Mouse (Mus musculus): ENCODE results near the gene 4930402H24Rik.
"Not testable (repeated sequence)": the region's sequence is repeated elsewhere in the genome, so short reads cannot be mapped to it uniquely, and the experiment has no call there.

The 4930402H24Rik gene

DNA sequence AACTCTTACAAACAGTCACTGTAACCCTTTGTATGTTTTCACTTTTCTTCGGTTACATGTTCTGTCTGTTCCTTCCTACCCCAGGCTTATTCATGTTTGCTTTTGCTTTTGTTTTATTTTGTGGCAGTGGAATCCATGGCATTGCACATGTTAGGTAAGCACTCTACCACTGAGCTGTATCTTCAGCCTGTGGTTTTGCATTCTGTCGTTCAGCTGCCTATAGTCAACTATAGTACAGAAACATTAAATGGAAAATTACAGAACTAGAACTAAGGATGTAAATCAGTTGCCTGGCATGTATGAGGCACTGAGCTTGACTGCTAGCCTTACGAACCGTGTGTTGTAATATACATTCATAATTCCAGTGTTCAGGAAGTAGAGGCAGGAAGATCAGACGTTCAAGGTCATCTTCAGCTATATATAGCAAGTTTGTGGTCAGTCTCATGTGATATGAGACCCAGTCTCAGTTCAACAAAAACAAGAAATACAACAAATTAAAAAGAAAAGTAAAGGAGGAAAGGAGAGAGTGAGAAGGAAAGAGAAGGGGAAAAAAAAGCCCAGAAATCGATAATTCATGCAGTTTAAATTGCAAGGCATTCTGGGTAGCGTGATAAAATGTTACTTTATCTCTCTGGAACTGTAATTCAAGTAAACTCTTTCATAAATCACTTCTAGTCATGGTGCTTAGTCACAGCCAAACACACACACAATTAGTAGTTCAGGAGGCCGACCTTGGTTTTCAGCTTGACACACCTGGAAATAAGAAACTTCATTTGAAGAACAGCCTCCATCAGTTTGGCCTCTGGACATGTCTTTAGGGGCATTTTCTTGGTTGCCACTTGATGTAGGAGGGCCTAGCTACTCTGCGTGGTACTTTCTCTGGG, 54.6 kb downstream of the 4930402H24Rik start:
- DNase-seq, result no peak

DNA sequence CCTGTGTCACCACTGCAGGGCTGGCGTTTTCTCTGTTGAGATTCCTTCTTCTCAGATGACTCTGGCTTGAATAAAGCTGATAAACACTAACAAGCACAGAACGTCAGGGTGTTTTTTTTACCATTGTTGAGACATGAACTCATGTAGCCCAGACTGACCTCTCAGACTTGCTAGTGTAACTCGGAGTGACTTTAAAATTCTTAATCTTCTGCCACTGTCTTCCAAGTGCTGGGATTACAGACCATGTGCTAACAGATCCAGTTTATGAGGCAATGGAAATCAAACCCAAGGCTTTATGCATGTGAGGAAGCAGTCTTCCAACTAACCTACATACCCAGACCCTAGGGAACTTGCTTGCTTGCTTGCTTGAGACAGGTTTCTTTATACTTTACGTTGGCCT, 56.5 kb downstream of the 4930402H24Rik start:
- DNase-seq, result no peak

DNA sequence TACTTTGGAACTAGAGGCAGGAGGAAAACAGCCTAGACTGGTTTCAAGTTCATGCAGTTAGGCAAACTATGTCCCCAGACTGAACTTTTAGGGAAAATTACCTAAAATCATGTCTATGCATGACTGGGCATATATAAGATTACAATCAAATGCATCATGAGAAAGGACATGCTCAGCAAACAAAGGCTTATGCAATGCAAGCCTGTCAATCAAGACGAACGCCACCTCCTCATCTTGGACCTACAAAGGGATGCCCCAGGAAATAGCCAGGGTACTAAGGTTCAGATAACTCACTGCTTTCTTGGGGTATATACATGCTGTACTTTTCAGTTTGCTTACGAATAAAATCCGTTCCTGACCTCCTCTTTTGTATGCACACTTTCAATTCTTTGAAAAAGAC, 57.9 kb downstream of the 4930402H24Rik start:
- DNase-seq, result no peak

DNA sequence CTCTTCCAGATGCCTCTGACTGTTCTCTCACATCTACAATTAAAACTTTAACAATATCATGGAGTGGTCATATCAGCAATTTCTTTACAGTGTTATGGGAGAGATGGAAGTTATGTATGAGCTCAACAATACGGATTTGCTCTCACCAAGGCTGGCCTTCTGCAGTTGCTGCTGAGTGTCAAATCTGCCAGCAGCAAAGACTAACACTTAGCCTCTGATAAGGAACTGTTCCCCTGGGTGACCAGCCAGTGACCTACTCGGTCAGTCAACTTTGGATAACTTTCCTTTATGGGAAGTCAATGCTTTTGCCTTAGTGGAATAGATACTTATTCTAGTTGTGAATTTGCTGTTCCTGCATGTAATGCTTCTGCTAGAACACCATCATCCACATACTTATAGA, 62.6 kb downstream of the 4930402H24Rik start:
- no peak for DNase-seq

DNA sequence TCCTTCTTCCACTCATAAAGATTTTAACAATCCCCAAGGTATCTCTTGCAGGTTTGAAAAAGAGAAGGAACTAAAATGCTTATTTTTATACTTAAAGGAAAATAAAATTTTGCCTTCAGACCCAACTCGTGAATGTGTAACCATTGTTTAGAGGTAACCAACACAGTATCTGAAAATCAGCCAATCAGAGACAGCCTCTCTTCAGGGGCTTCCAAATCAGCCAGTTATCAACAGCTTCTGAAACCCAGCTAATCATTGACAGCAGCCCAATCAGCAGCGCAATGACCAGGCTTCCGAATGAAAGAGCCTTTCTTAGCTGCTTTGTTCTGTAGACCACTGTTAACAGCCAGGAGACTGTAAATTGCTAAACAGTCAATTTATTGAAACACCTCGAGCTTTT, 65.4 kb downstream of the 4930402H24Rik start:
- DNase-seq, result peak; percentile 79

DNA sequence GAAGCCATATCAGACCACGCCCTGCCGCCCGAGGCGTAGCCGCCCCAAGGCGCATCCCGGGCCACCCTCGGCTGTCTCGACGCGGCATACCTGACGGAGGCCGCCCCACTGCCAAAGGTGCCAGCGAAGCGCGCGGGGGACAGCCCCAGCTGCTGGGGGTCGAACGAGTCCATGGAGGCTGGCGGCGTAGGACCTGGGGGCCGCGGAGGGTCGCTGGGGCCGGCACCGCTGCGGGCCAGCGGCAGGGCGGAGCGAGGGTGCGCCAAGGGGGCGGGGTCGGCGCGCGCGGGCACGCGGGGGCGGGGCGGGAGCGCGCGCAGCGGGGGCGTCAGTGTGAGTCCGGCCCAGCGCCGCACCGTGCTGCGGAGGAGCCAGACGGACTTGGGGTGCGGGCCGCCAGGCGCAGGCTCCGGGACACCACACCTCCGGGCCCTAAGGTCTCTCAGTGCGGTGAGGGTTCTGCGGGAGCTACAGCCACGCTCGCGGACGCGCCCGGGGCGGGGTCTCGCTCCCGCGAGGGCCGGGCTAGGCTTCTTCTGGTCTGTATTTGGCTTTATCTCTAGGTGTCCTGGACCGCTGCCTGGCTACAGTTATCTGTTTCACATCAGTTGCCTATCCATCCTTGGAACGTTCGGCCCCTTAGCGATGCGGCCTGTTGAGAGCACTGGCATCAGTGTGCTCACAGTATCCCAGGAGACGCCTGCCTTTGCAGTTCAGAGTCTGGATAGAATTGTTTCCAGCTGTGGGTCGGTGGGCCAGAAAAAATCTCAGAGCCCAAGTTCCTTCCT, 66.1 kb downstream of the 4930402H24Rik start:
- peak; percentile 90 for DNase-seq

DNA sequence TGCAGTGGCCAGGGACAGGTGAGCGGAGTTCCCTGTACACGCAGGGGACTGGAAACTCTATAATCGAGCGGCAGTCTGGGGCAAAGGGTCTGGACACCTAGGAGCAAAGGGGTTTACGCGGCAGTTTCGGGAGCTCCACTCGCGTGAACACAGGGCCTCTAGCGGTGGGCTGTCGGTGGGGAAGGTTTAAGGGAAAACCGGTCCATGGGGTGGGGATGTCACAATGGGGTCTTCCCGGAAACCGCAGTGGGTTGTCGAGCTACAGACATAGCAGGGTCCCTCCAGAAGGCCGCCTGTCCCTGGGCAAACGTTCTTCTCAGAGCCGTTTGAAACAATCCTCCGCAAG, 66.7 kb downstream of the 4930402H24Rik start:
- DNase-seq, result no peak

DNA sequence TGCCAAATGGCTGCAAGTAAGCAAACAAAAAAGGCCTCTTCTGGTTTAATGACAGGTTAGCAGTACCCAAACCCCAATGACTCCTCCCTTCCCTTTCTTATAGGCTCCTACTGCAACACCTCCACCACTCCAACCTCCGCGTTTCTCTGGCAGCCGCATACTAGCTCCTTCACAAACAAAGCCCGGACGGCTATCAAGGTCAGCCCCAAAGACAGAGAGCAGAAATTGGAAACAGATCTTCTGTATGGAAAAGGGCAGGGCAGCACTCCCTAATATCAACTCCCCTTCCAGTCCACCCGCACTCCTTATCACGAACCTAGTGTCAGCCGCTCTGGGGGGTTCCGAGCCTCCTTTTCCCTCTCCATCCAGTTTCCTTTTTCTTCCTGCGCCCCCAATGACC, 67.1 kb downstream of the 4930402H24Rik start:
- peak; percentile 54 for DNase-seq

DNA sequence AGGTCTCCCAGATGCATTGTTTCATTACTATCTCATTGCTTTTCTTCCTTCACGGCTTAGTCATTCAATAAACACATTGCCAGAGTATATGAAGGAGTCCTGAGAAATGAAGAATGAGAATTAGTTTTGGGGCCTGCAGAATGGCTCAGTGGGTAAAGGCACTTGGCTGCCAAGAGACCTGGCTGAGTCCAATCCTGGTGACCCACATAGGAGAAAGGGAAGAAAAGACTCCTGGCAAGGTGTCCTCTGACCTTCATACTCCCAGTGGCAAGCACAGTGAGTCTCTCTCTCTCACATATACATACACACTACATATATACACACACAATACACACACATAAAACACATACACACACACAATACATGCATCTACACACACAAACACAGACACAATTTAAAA, 68.1 kb downstream of the 4930402H24Rik start:
- no peak for DNase-seq

DNA sequence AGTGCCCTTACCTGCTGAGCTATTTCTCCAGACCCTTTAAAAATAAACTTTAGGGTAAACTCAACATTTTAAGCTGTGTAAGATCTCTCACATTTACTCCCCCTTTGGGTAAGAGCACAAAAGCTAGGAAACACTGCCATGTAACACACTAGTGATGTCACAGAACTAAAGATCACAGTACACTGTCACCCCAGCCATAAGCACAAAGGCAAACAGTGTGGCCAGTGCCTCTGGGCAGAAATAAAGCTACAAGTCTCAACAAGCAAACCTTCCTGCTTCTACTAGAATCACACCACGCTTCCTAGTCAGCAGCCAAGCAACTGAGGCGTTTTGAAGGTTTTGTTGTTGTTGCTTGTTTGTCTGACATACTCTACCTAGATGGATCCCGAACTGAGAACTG, 72.5 kb downstream of the 4930402H24Rik start:
- no peak for DNase-seq

DNA sequence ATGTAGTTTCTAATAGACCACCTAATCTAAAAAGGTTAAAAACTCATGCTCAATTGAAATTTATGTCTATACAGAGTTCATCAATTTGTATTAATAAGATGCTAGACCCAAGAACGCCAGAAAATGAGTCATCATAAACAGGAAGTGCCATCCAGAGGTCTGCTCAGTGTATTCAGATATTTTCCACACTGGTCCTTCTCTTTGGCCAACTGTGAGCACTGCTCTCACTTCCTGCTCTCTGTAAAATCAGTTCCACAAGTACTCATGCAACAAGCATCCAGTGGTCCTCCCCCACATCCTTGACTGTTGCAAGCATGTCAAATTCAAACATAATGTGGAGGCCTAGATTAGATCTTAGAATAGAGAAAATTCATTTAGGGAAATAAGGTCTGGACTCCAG, 73.6 kb downstream of the 4930402H24Rik start:
- DNase-seq, result no peak

DNA sequence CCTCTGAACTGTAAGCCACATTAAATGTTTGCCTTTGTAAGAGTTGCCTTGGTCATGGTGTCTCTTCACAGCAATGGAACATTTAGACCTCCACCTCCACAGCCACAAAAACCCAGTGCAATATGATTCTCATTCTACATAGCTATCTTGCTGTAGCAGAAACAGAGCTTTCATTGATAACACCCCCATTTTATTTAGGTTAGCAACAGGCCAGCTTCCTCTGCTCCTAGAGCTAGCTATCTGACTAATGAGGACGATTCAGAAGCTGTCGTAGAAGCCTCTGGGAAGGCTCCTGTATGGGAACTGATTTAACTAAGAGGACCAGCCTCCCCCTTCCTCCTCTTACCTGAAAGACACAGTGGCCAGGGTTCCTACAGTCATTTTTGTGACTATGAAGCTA, 74.2 kb downstream of the 4930402H24Rik start:
- no peak for DNase-seq

DNA sequence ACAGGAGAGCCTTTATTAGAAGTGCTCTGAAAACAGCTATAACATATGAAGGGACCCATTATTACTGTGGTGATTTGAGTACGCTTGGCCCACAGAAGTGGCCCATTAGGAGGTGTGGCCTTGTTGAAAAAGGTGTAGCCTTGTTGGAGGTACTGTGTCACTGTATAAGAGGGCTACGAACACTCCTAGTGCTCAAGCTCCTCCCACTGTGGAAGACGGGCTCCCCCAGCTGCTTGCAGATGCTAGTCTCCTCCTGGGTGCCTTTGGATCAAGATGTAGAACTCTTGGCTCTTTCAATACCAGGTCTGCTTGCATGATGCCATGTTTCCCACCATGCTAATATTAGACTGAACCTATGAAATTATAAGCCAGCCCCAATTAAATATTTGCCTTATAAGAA, 76.0 kb downstream of the 4930402H24Rik start:
- DNase-seq, result no peak

DNA sequence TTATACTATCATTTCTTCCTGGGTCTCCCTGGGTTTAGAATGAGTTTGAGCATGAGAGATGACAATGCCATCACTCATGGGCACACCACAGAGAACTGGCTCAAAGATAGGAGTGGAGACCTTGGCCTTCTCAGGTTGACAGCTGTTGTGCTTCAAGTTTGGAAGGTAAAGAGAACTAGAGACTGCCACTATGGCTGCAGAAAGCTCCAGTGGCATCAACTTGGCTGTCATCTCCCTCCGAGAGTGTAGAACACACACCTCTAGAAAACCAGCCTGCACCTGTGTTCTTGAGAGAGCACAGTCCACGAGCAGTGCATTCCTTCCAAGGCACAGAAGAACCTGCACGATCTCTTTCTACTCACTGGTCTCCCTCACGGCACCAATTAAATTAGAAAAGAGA, 76.7 kb downstream of the 4930402H24Rik start:
- DNase-seq, result no peak

DNA sequence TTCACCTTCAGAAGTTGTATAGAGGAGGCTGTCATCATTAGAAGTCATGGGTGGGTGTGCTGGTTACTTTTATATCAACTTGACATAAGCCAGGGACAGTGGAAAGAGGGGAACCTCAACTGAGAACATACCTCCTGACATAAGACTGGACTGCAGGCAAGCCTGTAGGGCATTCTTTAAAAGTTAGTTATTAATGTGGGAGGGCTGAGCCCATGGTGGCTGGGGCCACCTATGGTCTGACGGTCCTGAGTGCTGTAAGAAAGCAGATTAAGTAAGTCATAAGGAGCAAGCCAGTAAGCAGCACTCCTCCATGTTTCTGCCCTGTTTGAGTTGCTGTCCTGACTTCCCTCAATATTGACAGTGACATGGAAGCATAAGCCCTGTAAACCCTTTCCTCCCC, 77.5 kb downstream of the 4930402H24Rik start:
- no peak for DNase-seq

DNA sequence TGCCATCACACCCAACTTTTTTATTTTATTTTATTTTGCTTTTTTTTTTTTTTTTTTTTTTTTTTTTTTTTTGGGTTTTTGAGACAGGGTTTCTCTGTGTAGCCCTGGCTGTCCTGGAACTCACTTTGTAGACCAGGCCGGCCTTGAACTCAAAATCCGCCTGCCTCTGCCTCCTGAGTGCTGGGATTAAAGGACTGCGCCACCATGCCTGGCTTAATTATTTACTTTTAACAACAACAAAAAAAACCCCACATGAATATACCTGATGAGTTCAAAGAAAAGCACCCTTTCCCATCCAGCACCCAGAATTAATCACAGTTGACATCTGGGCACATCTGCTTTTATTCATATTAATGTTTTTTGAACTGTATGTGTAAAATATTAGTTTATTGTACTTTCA, 78.1 kb downstream of the 4930402H24Rik start:
- DNase-seq, result not testable (repeated sequence)

DNA sequence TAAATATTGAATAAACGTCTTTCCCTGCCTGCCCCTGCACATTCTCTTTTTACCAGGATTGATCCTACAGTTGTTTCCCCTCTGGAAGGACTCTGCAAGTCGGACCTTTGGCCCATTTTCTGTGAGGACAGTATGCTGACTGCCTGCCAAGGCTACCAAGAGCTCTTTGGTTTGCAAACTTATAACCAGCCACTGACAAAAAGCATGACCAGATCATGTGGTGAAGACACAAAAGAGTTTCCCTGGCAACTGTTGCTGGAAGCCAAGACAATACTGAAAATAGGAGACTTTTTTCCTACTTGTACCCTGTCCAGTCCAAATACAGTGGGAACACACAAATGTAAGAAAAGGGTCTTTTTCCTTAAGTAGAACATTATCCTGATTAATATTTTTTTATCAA, 78.8 kb downstream of the 4930402H24Rik start:
- peak; percentile 67 for DNase-seq

DNA sequence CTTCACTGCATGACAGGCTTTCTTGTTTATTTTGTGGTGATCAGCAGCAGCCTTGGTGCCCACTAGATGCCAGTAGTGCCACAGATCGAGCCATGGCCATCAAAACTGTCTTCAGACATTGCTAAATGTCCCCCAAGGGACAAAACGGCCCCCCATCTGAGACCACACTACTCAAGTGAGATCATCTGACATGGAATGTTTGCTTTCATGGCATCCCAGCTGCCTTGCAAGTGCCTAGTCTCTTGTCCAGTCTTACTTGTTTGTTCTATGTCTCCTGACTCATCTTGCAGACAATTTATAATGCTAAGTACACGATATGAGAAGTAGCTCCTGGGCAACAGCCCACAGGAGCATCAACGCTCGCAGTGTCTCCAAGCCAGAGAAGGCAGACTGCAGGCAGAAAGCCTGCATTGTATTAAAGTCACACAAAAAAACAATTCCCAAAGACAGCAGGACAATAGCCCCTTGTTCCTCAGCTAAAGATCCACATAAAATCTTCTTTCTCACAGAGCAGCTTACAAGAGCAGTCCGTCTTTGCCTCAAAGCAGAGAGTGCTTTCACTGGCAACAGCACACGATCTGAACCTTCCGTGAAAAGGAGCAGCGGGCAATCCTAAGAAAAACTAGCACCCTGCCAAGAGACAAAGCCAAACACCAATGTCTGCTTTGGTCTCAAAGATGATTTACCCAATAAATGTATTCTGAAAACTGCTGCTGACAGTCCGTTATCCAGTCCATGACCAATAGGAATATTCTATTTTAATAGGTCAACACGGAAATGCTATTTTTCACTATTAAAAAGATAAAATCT, 87.2 kb downstream of the 4930402H24Rik start:
- DNase-seq, result peak; percentile 31

DNA sequence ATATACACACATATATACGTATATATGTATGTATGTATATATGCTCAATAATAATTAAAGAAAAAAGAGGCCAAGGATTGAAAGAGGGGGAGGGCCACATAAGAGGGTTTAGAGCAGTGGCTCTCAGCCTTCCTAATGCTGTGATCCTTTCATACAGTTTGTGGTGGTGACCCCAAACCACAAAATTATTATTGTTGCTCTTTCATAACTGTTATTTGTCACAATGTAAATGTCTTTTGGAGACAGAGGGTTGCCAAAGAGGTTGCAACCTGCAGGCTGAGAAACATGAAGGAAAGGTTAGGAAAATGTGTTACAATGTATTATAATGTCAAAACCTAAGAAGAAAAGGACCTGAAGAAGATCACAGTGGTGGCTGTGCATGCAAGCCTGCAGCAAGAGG, 88.3 kb downstream of the 4930402H24Rik start:
- no peak for DNase-seq

DNA sequence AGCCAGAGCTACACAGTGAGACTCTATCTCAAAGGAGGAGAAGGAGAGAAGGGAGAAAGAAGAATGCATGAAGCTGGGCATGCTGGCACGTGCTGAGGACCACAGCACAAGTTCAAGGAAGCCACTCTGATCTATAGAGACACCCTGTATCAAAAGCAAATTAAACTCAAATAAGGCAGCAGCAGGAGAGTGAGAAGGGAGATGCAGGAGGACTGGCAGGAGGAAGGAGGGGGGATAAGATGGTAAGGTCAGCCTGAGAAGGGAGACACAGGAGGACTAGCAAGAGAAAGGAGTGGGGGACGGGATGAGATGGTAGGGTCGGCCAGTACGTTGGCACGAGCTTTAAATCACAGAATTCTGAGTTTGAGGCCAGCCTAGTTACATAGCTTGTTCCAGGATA, 90.0 kb downstream of the 4930402H24Rik start:
- no peak for DNase-seq

DNA sequence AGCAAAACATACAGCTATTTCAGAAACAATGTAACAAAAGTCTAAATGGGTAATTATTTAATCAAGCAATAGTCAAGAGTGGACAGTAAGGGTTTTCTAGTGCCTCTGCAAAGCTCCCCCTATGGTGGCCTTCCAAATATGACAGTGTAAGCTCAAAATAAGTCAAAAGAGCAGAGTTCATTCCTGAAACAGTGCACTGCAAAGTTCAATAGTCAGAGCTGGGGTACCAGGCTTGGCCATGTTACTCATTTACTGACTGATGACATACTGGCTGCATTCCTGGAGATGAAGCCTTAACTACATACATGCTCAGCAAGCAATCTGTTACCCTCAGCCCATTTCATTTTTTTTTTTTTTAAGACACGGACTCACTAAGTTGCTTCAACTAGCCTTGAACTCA, 91.7 kb downstream of the 4930402H24Rik start:
- peak; percentile 40 for DNase-seq

DNA sequence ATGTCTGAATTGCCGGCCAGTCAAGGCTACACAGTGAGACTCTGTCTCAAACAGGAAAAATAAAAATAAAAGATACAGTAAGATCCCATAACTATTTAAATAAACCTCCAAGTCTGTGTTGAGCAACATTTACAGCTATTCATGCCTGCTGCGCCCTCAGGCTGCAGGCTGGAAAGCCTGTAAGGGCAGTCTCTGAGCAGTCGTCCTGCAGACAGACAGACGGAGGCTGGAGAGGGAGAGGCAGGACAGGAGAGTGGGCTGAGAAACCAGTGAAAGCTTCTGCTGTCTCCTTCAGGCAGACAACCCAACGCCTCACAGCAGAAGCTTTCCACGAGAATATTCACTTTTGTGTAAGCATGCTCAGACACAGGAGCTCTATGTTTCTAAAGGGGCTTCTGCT, 92.5 kb downstream of the 4930402H24Rik start:
- DNase-seq, result no peak

DNA sequence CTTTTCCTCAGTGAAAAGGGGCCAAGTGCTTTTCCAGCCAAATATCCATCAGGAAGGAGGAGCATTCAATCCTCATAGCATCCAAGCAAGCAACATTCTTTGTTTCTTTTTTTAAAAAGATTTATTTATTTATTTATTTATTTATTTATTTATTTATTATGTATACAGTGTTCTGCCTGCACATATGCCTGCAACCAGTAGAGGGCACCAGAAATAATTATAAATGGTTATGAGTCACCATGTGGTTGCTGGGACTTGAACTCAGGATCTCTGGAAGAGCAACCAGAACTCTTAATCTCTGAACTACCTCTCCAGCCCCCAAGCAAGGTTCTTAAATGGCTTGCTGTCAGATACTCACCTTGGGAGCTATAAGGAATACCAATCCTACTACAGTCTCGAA, 93.7 kb downstream of the 4930402H24Rik start:
- no peak for DNase-seq

Data from kidney, postnatal 10 days (tissue).